Mouse (Mus musculus) heart, adult 2 months (tissue): ENCODE results near the gene Fam104a. TPM values are rescaled to one million over a fixed set of nuclear protein-coding genes. Genes with fewer than 3 reads are reported as not detected.
A peak's percentile ranks its signal among the peaks of the same experiment; 100 is the strongest.

Experiments
- DNase-seq, 2 experiments: peaks; one replicate each; pipeline ENCODE4 v3.0.0; 2021
- H3K27ac ChIP-seq: fragments of 200-600 bp; 2 replicates; pipeline ENCODE4 v1.8.1; 2022
- H3K27me3 ChIP-seq: fragments of 200-500 bp; 2 replicates; pipeline ENCODE4 v1.6.1; 2012; ENCODE audit warnings: mild to moderate bottlenecking, low read length, inconsistent platforms, mixed read lengths; ENCODE audit not compliant: control insufficient read depth, insufficient read depth
- H3K36me3 ChIP-seq: fragments of 200-500 bp; 2 replicates; pipeline ENCODE4 v1.6.1; 2012; ENCODE audit warnings: low read length, inconsistent platforms; ENCODE audit not compliant: control insufficient read depth, insufficient read depth
- H3K4me1 ChIP-seq: fragments of 200-500 bp; 2 replicates; pipeline ENCODE4 v1.6.1; 2011; ENCODE audit warnings: low read length; ENCODE audit not compliant: control insufficient read depth, insufficient read depth
- H3K4me3 ChIP-seq: fragments of 200-600 bp; 2 replicates; pipeline ENCODE4 v1.8.1; 2022
- H3K79me2 ChIP-seq: fragments of 200-500 bp; replicated peaks from 2 replicates; pipeline ENCODE4 v1.6.1; 2012; ENCODE audit warnings: mild to moderate bottlenecking, inconsistent platforms, low read length, moderate library complexity, mixed read lengths; ENCODE audit not compliant: control insufficient read depth, insufficient read depth
- H3K9ac ChIP-seq: fragments of 200-500 bp; 2 replicates; pipeline ENCODE4 v1.6.1; 2012; ENCODE audit warnings: low read depth, mild to moderate bottlenecking, control low read depth, inconsistent platforms, low read length, mixed read lengths
- CTCF ChIP-seq: fragments of 200-600 bp; IDR thresholded peaks from 2 replicates; pipeline ENCODE4 v1.8.1; 2022; ENCODE audit warnings: antibody characterized with exemption, mild to moderate bottlenecking, moderate library complexity
- EP300 ChIP-seq: fragments of 200-500 bp; IDR thresholded peaks from 2 replicates; pipeline ENCODE4 v1.6.1; 2011; ENCODE audit warnings: low read depth, low read length, control low read depth; ENCODE audit not compliant: insufficient read depth
- POLR2A ChIP-seq: fragments of 200-500 bp; IDR thresholded peaks from 2 replicates; pipeline ENCODE4 v1.6.1; 2011; ENCODE audit warnings: mild to moderate bottlenecking, low read depth, low read length, control low read depth; ENCODE audit not compliant: insufficient read depth
- WGBS: fragments of 180-500 bp; shearing (Covaris S2); methylation state at CpG from one replicate; pipeline ENCODE4 v1.1.7; 2018; 5-methylcytosine and 5-hydroxymethylcytosine counted together
- intact Hi-C: fragments of 180-260 bp; cut with DNase I; formaldehyde crosslinking; loops from one replicate; pipeline ENCODE4 v1.15.1; 2025
- polyA plus RNA-seq: library from polyadenylated mRNA; depleted of rRNA; stranded (reverse); fragments of >200 nt; gene quantifications from 2 replicates; pipeline ENCODE4 v1.2.3, GENCODE M21; 2012
- total RNA-seq, 2 experiments: library from RNA; stranded (reverse); gene quantifications; 2 replicates each; pipeline ENCODE4 v1.2.3; 2021

Gene Fam104a
- total and polyA plus RNA-seq, 3 experiments = 12.4 to 16.4 (median 15.3) TPM

GRCm38 (mm10) chr11:113651907-113652273, 32.1 kb downstream of the Fam104a start:
- no peak overlapping the region for H3K27ac ChIP-seq
- no peaks in the 10 kb centered on the region for H3K79me2 ChIP-seq
- no peaks in the 10 kb centered on the region for H3K27me3 ChIP-seq
- H3K4me3 ChIP-seq = no peak overlapping the region
- no peak overlapping the region for H3K9ac ChIP-seq
- no peaks in the 10 kb centered on the region for H3K36me3 ChIP-seq
- WGBS = 63% methylated on average over 8 of the region's 8 CpGs
- no peak for TF ChIP-seq POLR2A
- TF ChIP-seq CTCF = peak; percentile 53
- H3K4me1 ChIP-seq = peaks cover 1% of the 10 kb centered on the region; the same call in 1 of the 2 replicates
- peak in 1 of 2 experiments; percentile 46 for DNase-seq
- intact Hi-C loops = no loop called here

DNA sequence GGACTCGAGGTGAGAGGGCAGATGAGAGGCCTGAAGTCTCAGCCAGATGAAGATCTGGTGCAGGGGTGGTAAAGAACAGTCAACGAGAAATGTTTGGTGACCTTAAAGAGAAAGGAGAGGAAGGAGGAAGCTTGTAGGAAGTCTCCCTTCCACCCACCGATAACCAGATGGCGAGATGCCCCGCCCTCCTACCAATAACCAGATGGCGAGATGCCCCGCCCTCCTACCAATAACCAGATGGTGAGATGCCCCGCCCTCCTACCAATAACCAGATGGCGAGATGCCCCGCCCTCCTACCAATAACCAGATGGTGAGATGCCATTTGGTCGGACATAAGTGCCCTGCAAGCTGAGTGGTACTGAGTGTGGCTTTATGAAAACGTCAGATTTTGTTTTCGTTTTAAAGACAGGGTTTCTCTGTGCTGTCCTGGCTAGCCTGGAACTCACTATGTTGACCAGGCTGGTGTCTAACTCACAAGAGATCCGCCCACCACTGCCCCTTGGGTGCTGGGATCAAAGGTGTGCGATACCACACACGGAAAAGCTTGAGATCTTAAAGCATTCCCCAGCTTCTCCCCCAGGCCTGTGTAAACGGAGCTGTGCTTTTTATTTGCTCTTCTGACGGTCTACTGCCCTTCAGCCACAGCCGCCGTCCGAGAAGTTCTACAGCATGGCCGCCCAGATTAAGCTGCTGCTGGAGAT, 32.6 kb downstream of the Fam104a start:
- WGBS = 69% methylated on average over 22 of the region's 22 CpGs
- DNase-seq = no peak
- Histone ChIP-seq H3K4me3 (no peak overlapping the region), H3K36me3 (no peaks in the 10 kb centered on the region), H3K9ac (no peak overlapping the region), H3K79me2 (no peaks in the 10 kb centered on the region), H3K27ac (no peak overlapping the region), H3K27me3 (no peaks in the 10 kb centered on the region), H3K4me1 (peaks cover 1% of the 10 kb centered on the region; the same call in 1 of the 2 replicates)
- no peak for TF ChIP-seq CTCF
- intact Hi-C loops = no loop called here

- Histone ChIP-seq H3K4me1 (peaks cover 1% of the 10 kb centered on the region; the same call in 1 of the 2 replicates), H3K79me2 (no peaks in the 10 kb centered on the region), H3K36me3 (no peaks in the 10 kb centered on the region), H3K4me3 (peak within 1 kb of the TSS; percentile 100), H3K9ac (peak within 1 kb of the TSS; percentile 97), H3K27ac (peak within 1 kb of the TSS; percentile 96), H3K27me3 (no peaks in the 10 kb centered on the region)
- DNase-seq = peak; percentile 81 to 82
- under 1% methylated on average over 91 of the region's 91 CpGs for WGBS
- intact Hi-C loops = loop anchor here (1.0 to 2.0 kb wide), 2 partner anchors 35 to 161 kb away; partner anchors contain the start of genes D11Wsu47e and Fam104a
- TF ChIP-seq EP300 (0 out of 2 replicates have a peak, but pooled peaks have one; percentile 34), POLR2A (peak; percentile 72), CTCF (no peak)
Measured at GRCm38 (mm10) chr11:113649353-113650210, 34.4 kb downstream of the Fam104a start, which contains the start of gene Slc39a11. Gene Slc39a11, minus strand, starts transcription at chr11:113650079.

GRCm38 (mm10) chr11:113648690-113649352, 35.1 kb downstream of the Fam104a start, which contains the start of gene Cog1:
Gene Cog1, plus strand, starts transcription at chr11:113649169.
- TF ChIP-seq CTCF = no peak
- TF ChIP-seq EP300 = no peak
- TF ChIP-seq POLR2A = no peak
- H3K4me1 ChIP-seq = peaks cover 1% of the 10 kb centered on the region; the same call in 1 of the 2 replicates
- peak within 1 kb of the TSS; percentile 100 for H3K4me3 ChIP-seq
- no peak for DNase-seq
- intact Hi-C loops = loop anchor here (1.0 to 2.0 kb wide), 2 partner anchors 35 to 162 kb away; partner anchors contain the start of genes D11Wsu47e and Fam104a
- no peaks in the 10 kb centered on the region for H3K36me3 ChIP-seq
- WGBS = 41% methylated on average over 26 of the region's 26 CpGs
- peak within 1 kb of the TSS; percentile 96 for H3K27ac ChIP-seq
- H3K79me2 ChIP-seq = no peaks in the 10 kb centered on the region
- no peaks in the 10 kb centered on the region for H3K27me3 ChIP-seq
- peak within 1 kb of the TSS; percentile 97 for H3K9ac ChIP-seq

DNA sequence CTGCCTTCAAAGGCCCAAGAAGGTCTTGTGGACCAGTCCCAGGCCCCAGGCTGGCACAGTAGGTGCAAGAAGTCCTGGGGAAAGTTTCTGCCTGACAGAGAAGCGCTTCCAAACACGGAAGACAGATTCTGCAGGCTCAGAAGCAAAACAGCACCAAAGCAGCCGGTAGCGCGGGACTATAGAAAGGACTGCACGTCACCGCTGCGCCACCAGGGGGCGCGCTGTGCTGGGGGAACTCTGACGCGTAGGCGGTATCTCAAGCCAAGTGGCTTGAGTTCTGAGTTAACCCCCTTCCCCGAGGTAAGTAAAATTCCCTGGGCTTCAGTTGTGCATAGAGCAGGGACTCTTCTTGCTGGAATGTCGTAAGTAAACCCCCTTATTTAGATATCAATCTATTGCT, 35.8 kb downstream of the Fam104a start:
- peaks cover 1% of the 10 kb centered on the region; the same call in 1 of the 2 replicates for H3K4me1 ChIP-seq
- DNase-seq = peak; percentile 79 to 87
- H3K79me2 ChIP-seq = no peaks in the 10 kb centered on the region
- WGBS = 8% methylated on average over 15 of the region's 15 CpGs
- intact Hi-C loops = loop anchor here (2.0 kb wide), 1 partner anchor 163 kb away; no protein-coding TSS in a partner anchor
- H3K4me3 ChIP-seq = no peak overlapping the region
- no peaks in the 10 kb centered on the region for H3K27me3 ChIP-seq
- TF ChIP-seq CTCF (no peak; the same call in 1 of the 2 replicates), EP300 (0 out of 2 replicates have a peak, but pooled peaks have one; percentile 33)
- no peak overlapping the region for H3K27ac ChIP-seq
- H3K9ac ChIP-seq = no peak overlapping the region
- H3K36me3 ChIP-seq = no peaks in the 10 kb centered on the region
